Mouse (Mus musculus): ENCODE measurements around the gene Vmn1r188. TPM values are rescaled to one million over a fixed set of nuclear protein-coding genes. Genes with fewer than 3 reads are reported as not detected.
A peak's percentile ranks its signal among the peaks of the same experiment; 100 is the strongest.
"Not testable (repeated sequence)": the region's sequence is repeated elsewhere in the genome, so short reads cannot be mapped to it uniquely, and the experiment has no call there.

The Vmn1r188 gene
- total RNA-seq, 2 experiments from 2014 or later: not detected

GRCm38 (mm10) chr13:22049737-22050440 lies 34.4 kb upstream of the Vmn1r188 start:
- DNase-seq (ENCODE audit: low spot score in 2 of 2): no peak

- DNase-seq (ENCODE audit: low spot score in 2 of 2): peak; percentile 90 to 91
These were observed 33.4 kb upstream of the Vmn1r188 start for GRCm38 (mm10) chr13:22050591-22051522.

- DNase-seq (ENCODE audit: low spot score in 2 of 2): no peak
These were observed 32.7 kb upstream of the Vmn1r188 start for GRCm38 (mm10) chr13:22051523-22051859.

- DNase-seq (ENCODE audit: low spot score in 2 of 2): no peak
These were observed 30.5 kb upstream of the Vmn1r188 start for GRCm38 (mm10) chr13:22053754-22054153.

GRCm38 (mm10) chr13:22061422-22061821 lies 22.8 kb upstream of the Vmn1r188 start:
- no peak for DNase-seq (ENCODE audit: low spot score in 2 of 2)

- no peak for DNase-seq (ENCODE audit: low spot score in 2 of 2)
These were observed 20.8 kb upstream of the Vmn1r188 start for GRCm38 (mm10) chr13:22063468-22063867.

GRCm38 (mm10) chr13:22105724-22106123 lies 21.5 kb downstream of the Vmn1r188 start, which contains the start of gene Vmn1r189:
Gene Vmn1r189, minus strand, starts transcription at chr13:22105824.
- not testable (repeated sequence) for DNase-seq (ENCODE audit: low spot score in 2 of 2)

GRCm38 (mm10) chr13:22136495-22137293 lies 52.5 kb downstream of the Vmn1r188 start:
- DNase-seq (ENCODE audit: low spot score in 2 of 2): not testable (repeated sequence)

Small RNA genes lying within 50 kb of the gene (microRNA-seq; reads per million reads assigned to microRNA genes)
- gene Gm26300 (ENCODE audit: borderline number of aligned reads in 2 of 2): 0 reads per million in 2 experiments
- gene Gm44390 (ENCODE audit: borderline number of aligned reads in 2 of 2): 0 reads per million in 2 experiments
- 0 reads per million in 2 experiments for gene Gm44486 (ENCODE audit: borderline number of aligned reads in 2 of 2)

Other genes with a start within 250 kb of the Vmn1r188 start
- 1 to 10 TPM in 1 of 2 experiments, under 1 TPM in 1; 0.80 to 1.5 TPM for gene Zfp184, start 139.3 kb upstream of the Vmn1r188 start, total RNA-seq (2021)
- gene Pom121l2, start 103.2 kb upstream of the Vmn1r188 start, total RNA-seq (2021): not detected
- under 1 TPM in 1 of 2 experiments, not detected in 1; 0.96 TPM for gene Prss16, start 74.7 kb upstream of the Vmn1r188 start, total RNA-seq (2021)
- gene Hist1h2ah, start 48.9 kb upstream of the Vmn1r188 start, total RNA-seq (2021): 10 to 100 TPM in 1 of 2 experiments, not detected in 1; 16.5 TPM
- gene Hist1h2bk, start 48.6 kb upstream of the Vmn1r188 start, total RNA-seq (2021): 10 to 100 TPM; 18.0 to 23.9 TPM
- gene Hist1h4i, start 43.1 kb upstream of the Vmn1r188 start, total RNA-seq (2021): 10 to 100 TPM; 40.1 to 68.2 TPM
- gene Hist1h2ag, start 41.5 kb upstream of the Vmn1r188 start, total RNA-seq (2021): 10 to 100 TPM; 11.9 to 12.2 TPM
- 10 to 100 TPM in 1 of 2 experiments, 1 to 10 TPM in 1; 8.0 to 15.6 TPM for gene Hist1h2bj, start 41.2 kb upstream of the Vmn1r188 start, total RNA-seq (2021)
- gene Vmn1r189, start 21.4 kb downstream of the Vmn1r188 start, total RNA-seq (2021): not detected
- not detected for gene Vmn1r191, start 99.5 kb downstream of the Vmn1r188 start, total RNA-seq (2021)
- gene Vmn1r192, start 106.7 kb downstream of the Vmn1r188 start, total RNA-seq (2021): not detected
- gene Vmn1r193, start 138.7 kb downstream of the Vmn1r188 start, total RNA-seq (2021): not detected
- not detected for gene Vmn1r194, start 159.8 kb downstream of the Vmn1r188 start, total RNA-seq (2021)
- gene Vmn1r195, start 186.1 kb downstream of the Vmn1r188 start, total RNA-seq (2021): not detected
- gene Vmn1r196, start 205.5 kb downstream of the Vmn1r188 start, total RNA-seq (2021): not detected
- not detected for gene Vmn1r197, start 240.1 kb downstream of the Vmn1r188 start, total RNA-seq (2021)

All from adrenal gland, adult 18-20 months (tissue).